Mouse (Mus musculus) megakaryocyte, embryonic 14.5 days (primary cell): ENCODE measurements around the gene Ror1.

Experiments
- FLI1 ChIP-seq: IDR thresholded peaks from 2 replicates; pipeline ENCODE4 v1.6.1; 2012; ENCODE audit warnings: low read length, inconsistent platforms, mixed read lengths
- GATA1 ChIP-seq: IDR thresholded peaks from 3 replicates; pipeline ENCODE4 v1.6.1; 2012; ENCODE audit warnings: mixed read lengths, low read length, inconsistent platforms, borderline replicate concordance

GRCm38 (mm10) chr4:100355566-100355965 lies 260.0 kb downstream of the Ror1 start:
- TF ChIP-seq GATA1 = no peak
- no peak for TF ChIP-seq FLI1
